Mouse (Mus musculus): ENCODE measurements around the gene Ctsd.
A peak's percentile ranks its signal among the peaks of the same experiment; 100 is the strongest.

GRCm38 (mm10) chr7:142360743-142361142 is 27.1 kb downstream of the Ctsd start:
- TF ChIP-seq POLR2A (IDR thresholded peaks at IDR 0.05; ENCODE audit: borderline replicate concordance, insufficient read depth, low read length) (no peak), CTCF (IDR thresholded peaks at IDR 0.05; ENCODE audit: borderline replicate concordance, insufficient read depth, low read depth, low read length) (peak; percentile 66)
